Mouse (Mus musculus): ENCODE measurements around the gene Phospho2. TPM values are rescaled to one million over a fixed set of nuclear protein-coding genes. Genes with fewer than 3 reads are reported as not detected.
A peak's percentile ranks its signal among the peaks of the same experiment; 100 is the strongest.

Phospho2 gene
- total and polyA plus RNA-seq, 3 experiments, result 11.1 to 20.1 (median 14.4) TPM

GRCm38 (mm10) chr2:69790722-69791121 is 1.3 kb downstream of the Phospho2 start:
- peak overlapping the region; percentile 17; the same call in 1 of the 2 replicates for H3K9ac ChIP-seq (ENCODE audit: insufficient read depth, low read depth)
- no peaks in the 10 kb centered on the region; the same call in 1 of the 2 replicates for H3K79me2 ChIP-seq (replicated peaks; ENCODE audit: control insufficient read depth, extremely low read depth, insufficient read depth, poor library complexity, severe bottlenecking)
- in situ Hi-C loops (cut with MboI; ENCODE audit: low pct_ligation_motif_present, low pct_unique_long_range_greater_than_20kb, low sequenced_read_pairs), result loop anchor here (25.0 kb wide), 1 partner anchor 153 kb away; the partner anchor contains the start of gene Bbs5
- no peaks in the 10 kb centered on the region for H3K9me3 ChIP-seq (replicated peaks; ENCODE audit: low read length)
- no peaks in the 10 kb centered on the region for H3K27me3 ChIP-seq (replicated peaks)
- dilution Hi-C loops (cut with MboI; ENCODE audit: extremely low pct_ligation_motif_present, extremely low pct_unique_long_range_greater_than_20kb, low sequenced_read_pairs), result no loop called here
- peak overlapping the region; percentile 76 to 86 (median 81) for H3K4me3 ChIP-seq (replicated peaks in 1 of 3; ENCODE audit: low read depth in 2 of 3, low read length in 2 of 3, poor library complexity in 1 of 3)
- no peak overlapping the region for H3K27ac ChIP-seq (ENCODE audit: insufficient read depth, low read depth)
- peaks cover 12 to 34% of the 10 kb centered on the region in 2 experiments for H3K36me3 ChIP-seq (replicated peaks in 1 of 2; ENCODE audit: control insufficient read depth in 1 of 2, insufficient read depth in 1 of 2, low read length in 1 of 2)
- H3K4me2 ChIP-seq (ENCODE audit: insufficient read depth, low read depth, poor library complexity, severe bottlenecking), result peak overlapping the region; percentile 77
- H3K4me1 ChIP-seq (ENCODE audit: control insufficient read depth in 1 of 2, insufficient read depth in 2 of 2), result peaks cover 0 to 16% of the 10 kb centered on the region in 2 experiments; a peak in 1 of 4 replicates
- no peak for TF ChIP-seq GABPA (IDR thresholded peaks at IDR 0.05; ENCODE audit: insufficient replicate concordance, low read depth, low read length)
- peak; percentile 68 for TF ChIP-seq ZNF384 (IDR thresholded peaks at IDR 0.05; ENCODE audit: low read depth, low read length)
- DNase-seq (ENCODE audit: extremely low read depth), result no peak

- Histone ChIP-seq H3K9me3 (replicated peaks; ENCODE audit: low read length) (no peaks in the 10 kb centered on the region), H3K79me2 (replicated peaks; ENCODE audit: control insufficient read depth, extremely low read depth, insufficient read depth, poor library complexity, severe bottlenecking) (no peaks in the 10 kb centered on the region), H3K4me3 (replicated peaks in 1 of 3; ENCODE audit: low read depth in 2 of 3, low read length in 2 of 3, poor library complexity in 1 of 3) (peak overlapping the region in 1 of 3 experiments; percentile 33), H3K27me3 (replicated peaks) (no peaks in the 10 kb centered on the region), H3K9ac (ENCODE audit: insufficient read depth, low read depth) (no peak overlapping the region), H3K4me2 (ENCODE audit: insufficient read depth, low read depth, poor library complexity, severe bottlenecking) (0 out of 2 replicates have a peak overlapping the region, but pooled peaks have one; percentile 37), H3K4me1 (ENCODE audit: control insufficient read depth in 1 of 2, insufficient read depth in 2 of 2) (peaks cover 4 to 13% of the 10 kb centered on the region in 2 experiments), H3K27ac (ENCODE audit: insufficient read depth, low read depth) (no peak overlapping the region), H3K36me3 (replicated peaks in 1 of 2; ENCODE audit: control insufficient read depth in 1 of 2, insufficient read depth in 1 of 2, low read length in 1 of 2) (no peaks in the 10 kb centered on the region)
- TF ChIP-seq MEF2A (IDR thresholded peaks at IDR 0.05; ENCODE audit: borderline replicate concordance, low read depth, low read length), result no peak
- no peak for TF ChIP-seq NRF1 (IDR thresholded peaks at IDR 0.05; ENCODE audit: low read depth, low read length)
- peak; percentile 34; the same call in 1 of the 2 replicates for TF ChIP-seq JUN (IDR thresholded peaks at IDR 0.05; ENCODE audit: insufficient read depth, low read depth, low read length)
- TF ChIP-seq CTCF (conservative IDR thresholded peaks at IDR 0.05 in 1 of 2, IDR thresholded peaks at IDR 0.05 in 1 of 2; ENCODE audit: low read depth in 2 of 2, low read length in 2 of 2), result peak; percentile 83 to 84
- TF ChIP-seq SIN3A (IDR thresholded peaks at IDR 0.05; ENCODE audit: low read length), result no peak
- TF ChIP-seq EP300 (IDR thresholded peaks at IDR 0.05; ENCODE audit: low read length), result no peak
- peak; percentile 88 for TF ChIP-seq IRF4 (IDR thresholded peaks at IDR 0.05; ENCODE audit: low read depth, low read length)
- TF ChIP-seq KAT2A (IDR thresholded peaks at IDR 0.05; ENCODE audit: insufficient replicate concordance, low read length), result no peak
- TF ChIP-seq BHLHE40 (IDR thresholded peaks at IDR 0.05; ENCODE audit: low read depth, low read length), result 0 out of 2 replicates have a peak, but pooled peaks have one; percentile 6
- peak; percentile 38 for TF ChIP-seq RAD21 (IDR thresholded peaks at IDR 0.05; ENCODE audit: low read depth, low read length)
- TF ChIP-seq JUND (conservative IDR thresholded peaks at IDR 0.05; ENCODE audit: low read depth, low read length), result peak; percentile 85
- no peak for TF ChIP-seq TBP (conservative IDR thresholded peaks at IDR 0.05; ENCODE audit: low read depth, low read length)
- peak; percentile 59 for TF ChIP-seq SMC3 (IDR thresholded peaks at IDR 0.05; ENCODE audit: low read depth, low read length)
- dilution Hi-C loops (cut with MboI; ENCODE audit: extremely low pct_ligation_motif_present, extremely low pct_unique_long_range_greater_than_20kb, low sequenced_read_pairs), result no loop called here
- in situ Hi-C loops (cut with MboI; ENCODE audit: low pct_ligation_motif_present, low pct_unique_long_range_greater_than_20kb, low sequenced_read_pairs), result no loop called here
- DNase-seq (ENCODE audit: extremely low read depth), result peak; percentile 76
Measured at GRCm38 (mm10) chr2:69802911-69803312, 13.5 kb downstream of the Phospho2 start.

Measured in CH12.LX (cell line).